Mouse (Mus musculus) left cerebral cortex, adult 9 months (tissue): ENCODE measurements around the gene Ercc2.

Experiments
- DNase-seq, 2 experiments: peaks; one replicate each; pipeline ENCODE4 v3.0.0; 2022; ENCODE audit warnings: low spot score in 2 of 2

Ercc2 gene

GRCm38 (mm10) chr7:19405417-19405816 is 23.6 kb downstream of the Ercc2 start:
- DNase-seq, result peak in 1 of 2 experiments; percentile 82

DNA sequence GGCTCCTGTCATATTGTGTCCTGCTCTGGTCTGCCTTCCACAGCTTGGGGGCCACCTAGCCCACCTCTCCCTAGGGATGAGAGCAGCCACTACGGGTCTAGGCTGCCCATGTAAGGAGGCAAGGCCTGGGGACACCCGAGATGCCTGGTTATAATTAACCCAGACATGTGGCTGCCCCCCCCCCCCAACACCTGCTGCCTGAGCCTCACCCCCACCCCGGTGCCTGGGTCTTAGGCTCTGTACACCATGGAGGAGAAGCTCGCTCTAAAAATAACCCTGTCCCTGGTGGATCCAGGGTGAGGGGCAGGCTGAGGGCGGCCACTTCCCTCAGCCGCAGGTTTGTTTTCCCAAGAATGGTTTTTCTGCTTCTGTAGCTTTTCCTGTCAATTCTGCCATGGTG is 27.9 kb downstream of the Ercc2 start:
- no peak for DNase-seq

DNA sequence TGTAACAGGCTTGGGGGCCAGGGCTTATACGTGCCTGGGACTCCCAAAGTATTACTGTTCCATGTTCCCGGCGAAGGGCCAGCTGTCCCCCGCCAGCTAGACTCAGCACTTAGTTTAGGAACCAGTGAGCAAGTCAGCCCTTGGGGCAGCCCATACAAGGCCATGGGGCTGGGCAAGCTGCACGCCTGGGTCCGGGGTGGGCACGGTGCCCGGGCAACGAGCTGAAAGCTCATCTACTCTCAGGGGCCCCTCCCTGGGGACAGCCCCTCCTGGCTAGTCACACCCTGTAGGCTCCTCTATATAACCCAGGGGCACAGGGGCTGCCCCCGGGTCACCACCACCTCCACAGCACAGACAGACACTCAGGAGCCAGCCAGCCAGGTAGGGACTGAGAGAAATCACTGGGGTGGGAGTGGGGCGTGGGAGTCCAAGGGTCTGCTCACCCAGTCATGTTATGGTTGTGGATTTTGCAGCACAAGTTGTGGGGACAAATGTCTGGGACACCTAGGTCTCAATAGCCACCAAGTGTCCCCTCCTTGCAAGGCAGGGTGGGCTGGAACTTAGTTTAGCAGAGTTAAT is 29.0 kb downstream of the Ercc2 start:
- DNase-seq, result no peak

DNA sequence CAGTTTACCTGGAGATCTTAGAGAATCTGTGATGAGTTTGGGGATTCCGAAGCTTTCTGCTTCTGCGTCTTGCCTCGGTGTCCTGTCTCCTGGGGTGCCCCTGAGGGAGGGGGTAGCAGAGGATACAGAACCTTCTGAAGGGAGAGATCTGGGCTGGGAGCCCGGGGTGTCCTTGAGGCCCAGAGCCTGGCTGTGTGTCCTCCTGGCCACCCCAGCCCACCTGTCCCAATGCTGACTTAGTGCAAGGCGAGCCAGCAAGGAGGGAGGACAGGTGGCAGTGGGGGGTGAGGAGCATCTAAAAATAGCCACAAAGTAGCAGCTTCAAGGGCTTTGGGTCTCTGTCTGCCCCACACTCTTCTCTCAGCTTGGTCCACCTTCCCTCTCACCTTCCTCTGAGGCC is 30.0 kb downstream of the Ercc2 start:
- DNase-seq, result no peak

- DNase-seq, result no peak
These were observed 31.7 kb downstream of the Ercc2 start for GRCm38 (mm10) chr7:19413525-19413924.

DNA sequence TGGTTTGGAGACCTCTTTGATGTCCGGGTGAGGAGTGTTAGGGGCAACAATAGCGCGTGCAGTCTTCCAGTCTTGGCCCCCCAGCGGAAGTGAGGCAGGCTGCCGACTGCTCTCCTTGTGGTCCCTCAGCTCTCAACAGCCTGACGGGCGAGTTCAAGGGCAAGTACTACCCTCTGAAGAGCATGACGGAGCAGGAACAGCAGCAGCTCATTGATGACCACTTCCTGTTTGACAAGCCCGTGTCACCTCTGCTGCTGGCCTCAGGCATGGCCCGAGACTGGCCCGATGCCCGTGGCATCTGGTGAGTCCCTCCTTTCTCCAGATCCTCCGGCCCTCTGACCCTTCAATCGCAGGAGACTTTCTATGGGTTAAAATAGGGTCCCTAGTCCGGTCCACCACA is 34.8 kb downstream of the Ercc2 start:
- DNase-seq, result no peak

DNA sequence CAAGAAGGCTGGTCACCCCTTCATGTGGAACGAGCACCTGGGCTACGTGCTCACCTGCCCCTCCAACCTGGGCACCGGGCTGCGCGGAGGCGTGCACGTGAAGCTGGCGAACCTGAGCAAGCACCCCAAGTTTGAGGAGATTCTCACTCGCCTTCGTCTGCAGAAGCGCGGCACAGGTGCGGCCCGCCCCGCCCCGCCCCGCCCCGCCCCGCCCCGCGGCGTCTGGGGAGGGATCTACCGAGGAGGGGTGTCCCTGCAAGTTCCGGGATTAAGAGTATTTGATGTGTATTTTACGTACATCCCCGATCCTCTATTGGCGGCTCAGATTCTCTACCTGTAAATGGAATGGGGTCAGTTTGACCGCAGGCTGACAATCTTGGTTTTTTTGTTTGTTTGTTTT is 38.3 kb downstream of the Ercc2 start:
- DNase-seq, result no peak

- DNase-seq, result peak; percentile 57 to 90
These were observed 39.2 kb downstream of the Ercc2 start for GRCm38 (mm10) chr7:19420821-19421636.

GRCm38 (mm10) chr7:19423083-19423482 is 41.3 kb downstream of the Ercc2 start:
- no peak for DNase-seq

- DNase-seq, result no peak
These were observed 42.2 kb downstream of the Ercc2 start for GRCm38 (mm10) chr7:19424051-19424450.

DNA sequence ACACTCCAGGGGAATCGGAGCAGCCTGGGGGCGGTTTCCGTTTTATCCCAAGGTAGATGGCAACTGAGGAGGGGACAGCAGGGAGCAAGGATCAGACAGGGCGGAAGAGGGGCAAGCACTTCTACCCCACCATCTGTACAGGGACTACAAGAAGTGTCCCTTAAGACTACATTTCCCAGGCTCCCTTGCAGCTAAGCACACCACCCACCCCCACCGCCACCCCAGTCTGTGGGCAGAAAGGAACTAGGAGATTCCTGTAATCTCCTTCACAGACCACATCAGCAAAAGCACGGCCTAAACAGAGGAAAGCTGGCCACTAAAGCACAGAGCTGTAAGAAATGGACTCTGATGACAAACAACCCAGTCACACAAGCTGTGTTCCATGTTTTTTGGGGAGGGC is 44.5 kb downstream of the Ercc2 start:
- DNase-seq, result no peak

GRCm38 (mm10) chr7:19426888-19427287 is 45.1 kb downstream of the Ercc2 start:
- no peak for DNase-seq

- DNase-seq, result no peak
These were observed 46.3 kb downstream of the Ercc2 start for GRCm38 (mm10) chr7:19427999-19428650.

- DNase-seq, result no peak
These were observed 47.9 kb downstream of the Ercc2 start for GRCm38 (mm10) chr7:19429726-19430125.

- DNase-seq, result no peak
These were observed 48.6 kb downstream of the Ercc2 start for GRCm38 (mm10) chr7:19430402-19430801.

GRCm38 (mm10) chr7:19432475-19432874 is 50.7 kb downstream of the Ercc2 start:
- DNase-seq, result no peak

GRCm38 (mm10) chr7:19436276-19436675 is 54.5 kb downstream of the Ercc2 start:
- DNase-seq, result no peak

DNA sequence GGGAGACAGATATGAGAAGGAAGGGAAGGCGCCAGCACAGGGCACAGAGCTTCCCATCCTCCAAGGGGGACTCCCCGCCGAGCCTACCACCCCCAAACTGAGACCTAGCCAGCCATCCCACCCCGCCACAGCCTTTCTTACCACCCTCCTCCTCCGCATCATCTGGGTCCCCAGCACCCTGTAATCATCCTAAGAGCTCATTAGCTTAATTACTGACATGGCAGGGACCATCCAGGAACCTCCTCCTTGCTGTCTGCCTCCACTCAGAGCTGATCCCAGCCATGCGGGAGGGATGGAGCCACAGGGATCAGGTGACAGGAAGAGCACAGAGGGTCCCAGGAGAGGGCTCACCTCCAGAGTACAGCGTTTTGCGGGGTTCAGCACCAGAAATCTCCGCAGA is 55.2 kb downstream of the Ercc2 start:
- no peak for DNase-seq

DNA sequence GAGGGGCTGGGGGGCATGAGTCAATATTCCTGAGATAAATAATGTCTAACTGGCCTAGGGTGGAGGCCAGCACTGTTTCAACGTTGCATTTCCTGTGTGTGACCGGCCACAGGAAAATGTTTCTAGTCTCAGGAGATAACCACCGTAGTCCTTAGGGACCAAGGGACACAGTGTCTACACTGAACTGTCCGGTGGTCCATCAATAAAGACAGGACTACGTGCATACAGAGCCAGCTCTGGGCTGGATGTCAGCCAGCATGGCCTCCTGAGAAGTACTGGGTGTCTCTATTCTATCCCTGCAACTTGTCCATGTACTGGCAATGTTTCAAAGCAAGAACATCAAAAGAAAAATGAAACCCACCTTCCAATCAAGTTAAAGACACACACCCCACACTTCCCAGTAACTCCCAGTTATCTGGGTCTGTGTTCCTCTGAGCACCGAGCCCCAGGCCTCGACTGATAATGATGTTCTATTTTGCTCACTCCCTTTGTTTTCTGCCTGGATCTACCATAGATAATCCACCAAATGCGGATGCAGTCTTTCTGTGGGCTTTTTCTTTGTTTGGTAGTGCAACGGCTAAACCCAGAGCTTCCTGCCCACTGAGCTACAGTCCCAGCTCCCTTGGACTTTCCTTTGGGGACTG is 59.8 kb downstream of the Ercc2 start:
- no peak for DNase-seq

DNA sequence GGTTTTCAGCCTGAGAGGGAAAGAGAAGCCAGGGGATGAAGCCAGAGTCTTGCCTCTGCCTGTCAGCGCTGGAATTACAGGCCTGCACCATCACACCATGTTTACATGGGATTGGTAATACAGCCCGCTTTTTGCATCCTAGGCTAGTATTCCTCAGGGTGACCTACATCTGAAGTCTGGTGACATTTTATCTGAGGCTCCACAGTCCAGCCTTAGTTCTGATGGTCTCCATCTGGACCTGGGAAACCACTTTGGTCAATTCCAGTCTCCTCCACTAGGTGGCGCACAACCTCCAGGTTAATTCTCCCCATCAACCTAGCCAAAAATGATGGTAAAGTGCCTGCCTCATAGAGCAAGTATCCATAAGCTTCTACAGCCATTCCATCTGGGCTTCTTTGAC is 61.5 kb downstream of the Ercc2 start:
- peak in 1 of 2 experiments; percentile 90 for DNase-seq

DNA sequence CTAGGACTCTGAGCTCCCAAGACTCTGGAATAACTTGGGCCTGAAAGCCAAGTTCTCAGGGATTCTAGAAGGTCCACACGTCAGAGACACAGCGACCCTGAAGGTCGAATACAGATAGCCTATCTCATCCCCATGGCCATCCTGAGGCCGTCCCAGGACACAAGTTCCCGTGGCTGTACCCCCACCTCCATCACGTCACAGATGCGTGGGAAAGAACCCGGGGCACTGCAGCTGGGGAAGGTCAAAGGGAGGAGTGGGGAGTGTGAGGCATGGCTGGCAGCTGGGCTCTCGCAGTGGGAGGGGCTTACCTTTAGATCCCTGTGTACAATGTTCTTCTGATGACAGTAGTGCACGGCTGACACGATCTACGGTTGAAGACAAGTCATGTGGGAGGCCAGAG is 63.0 kb downstream of the Ercc2 start:
- no peak for DNase-seq
